16 mouse cellular contexts compared by ENCODE assay signal in the genomic region with DNA sequence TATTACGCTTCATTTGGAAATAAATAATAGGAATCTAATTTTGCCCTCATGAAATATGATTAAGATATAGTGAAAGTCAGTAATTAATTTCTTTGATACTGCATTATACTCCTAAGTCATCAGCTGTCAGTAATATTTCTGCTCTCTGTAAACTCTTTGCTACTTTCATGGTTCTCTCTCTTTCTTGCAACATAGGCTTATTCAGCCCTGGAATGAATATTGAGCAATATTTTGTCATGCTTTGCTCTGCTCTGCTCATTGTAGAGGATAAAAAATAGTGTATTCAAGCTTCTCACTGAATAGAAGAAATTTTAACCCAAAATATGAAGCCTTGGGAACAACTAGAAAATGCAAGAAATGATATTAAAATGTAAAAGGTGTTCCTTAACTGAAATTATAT.
"Had no signal": no experiment of that assay in that cellular context is flagged by ENCODE, and none has a peak within 500 bp of the region (broad histone marks: within the 10 kb centered on the region; RNA-seq: fewer than 3 reads in every experiment).

No protein-coding gene starts in this region.

- H3K27ac ChIP-seq: liver, embryonic 14.5 days; lung, embryonic 15.5 days; midbrain, embryonic 10.5 days; midbrain, embryonic 12.5 days; neural tube, embryonic 12.5 days; stomach, embryonic 15.5 days; stomach, postnatal 0 days had no signal

- H3K9ac ChIP-seq: liver, embryonic 14.5 days; lung, embryonic 15.5 days; midbrain, embryonic 12.5 days; neural tube, embryonic 12.5 days; stomach, embryonic 15.5 days had no signal

- H3K4me1 ChIP-seq: lung, embryonic 15.5 days; midbrain, embryonic 10.5 days; midbrain, embryonic 12.5 days; neural tube, embryonic 12.5 days; stomach, embryonic 15.5 days had no signal

- H3K9me3 ChIP-seq: lung, embryonic 15.5 days; midbrain, embryonic 10.5 days; midbrain, embryonic 12.5 days; neural tube, embryonic 12.5 days; stomach, embryonic 15.5 days had no signal

- H3K4me2 ChIP-seq: lung, embryonic 15.5 days; midbrain, embryonic 12.5 days; neural tube, embryonic 12.5 days; stomach, embryonic 15.5 days had no signal

- ATAC-seq: midbrain, embryonic 16.5 days had no signal

- DNase-seq: lung, adult 2 months; lung, postnatal 10 days; lung, postnatal 4 days; midbrain, embryonic 14.5 days; right cerebral cortex, postnatal 14 days; thymus, adult 2 months; thymus, postnatal 25 days; thymus, postnatal 4 days had no signal

- H3K36me3 ChIP-seq: lung, embryonic 15.5 days; midbrain, embryonic 10.5 days; midbrain, embryonic 12.5 days; neural tube, embryonic 12.5 days; stomach, embryonic 15.5 days had no signal

- H3K4me3 ChIP-seq: lung, embryonic 15.5 days; midbrain, embryonic 10.5 days; midbrain, embryonic 12.5 days; neural tube, embryonic 12.5 days; stomach, embryonic 15.5 days had no signal

- H3K27me3 ChIP-seq: lung, embryonic 15.5 days; midbrain, embryonic 12.5 days; neural tube, embryonic 12.5 days; stomach, embryonic 15.5 days had no signal
